Mouse (Mus musculus): Measurements from ENCODE around the gene Thrsp. TPM values are rescaled to one million over a fixed set of nuclear protein-coding genes. Genes with fewer than 3 reads are reported as not detected.

The Thrsp gene
- polyA plus RNA-seq, 1 experiment = not detected

DNA sequence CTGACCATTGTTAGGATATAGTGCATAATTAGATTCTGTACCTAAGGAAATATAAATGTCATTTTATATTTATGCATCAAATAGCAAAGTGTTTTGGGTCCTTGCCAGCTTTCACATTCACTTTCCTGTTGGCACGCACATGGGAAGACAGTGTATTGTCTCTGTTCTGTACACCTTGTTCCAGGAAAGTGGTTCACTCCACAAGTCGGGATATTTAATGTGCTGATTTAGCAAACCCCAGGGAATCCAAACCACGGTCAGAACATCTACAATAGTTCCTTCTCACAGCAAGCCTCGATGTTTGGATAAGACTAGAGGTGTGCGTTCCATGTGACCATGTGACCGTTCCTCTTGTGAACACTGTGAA lies 25.5 kb downstream of the Thrsp start:
- no peak for TF ChIP-seq GATA1 (IDR thresholded peaks at IDR 0.05; ENCODE audit: low read length)

DNA sequence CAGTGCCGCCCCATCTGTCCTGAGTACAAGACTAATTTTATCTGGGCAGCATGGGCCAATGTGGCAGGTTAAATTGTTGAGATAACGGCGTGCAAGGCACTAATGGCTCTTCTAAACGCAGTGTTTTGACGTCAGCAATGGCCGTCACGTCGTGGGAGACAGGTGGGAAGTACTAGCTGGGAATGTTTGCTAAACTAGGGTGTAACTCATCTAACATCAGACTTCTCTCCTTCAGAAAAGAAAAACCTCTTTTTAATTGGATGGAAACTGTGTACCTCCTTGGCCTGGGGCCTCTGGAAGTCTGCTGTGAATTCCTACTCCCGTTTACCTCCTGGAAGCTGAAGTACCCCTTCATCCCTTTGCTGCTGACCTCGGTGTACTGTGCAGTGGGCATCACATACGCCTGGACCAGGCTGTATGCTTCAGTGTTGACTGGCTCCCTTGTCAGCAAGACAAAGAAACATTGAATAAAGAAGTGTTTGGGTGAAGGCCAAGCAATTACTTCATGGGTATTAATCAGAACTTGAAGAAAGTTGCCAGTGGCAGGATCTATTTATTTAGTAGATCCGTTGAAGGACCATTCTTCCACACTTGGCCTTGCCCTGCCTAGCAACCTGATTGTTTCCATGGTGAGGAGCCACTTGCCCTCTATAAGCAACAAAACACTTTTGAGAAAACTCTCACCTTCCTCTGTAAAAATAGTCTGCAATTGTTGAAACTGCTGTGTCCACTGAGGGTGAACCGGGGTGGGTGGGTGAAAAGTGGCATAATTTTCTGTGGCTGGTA lies 26.0 kb downstream of the Thrsp start:
- no peak for TF ChIP-seq GATA1 (IDR thresholded peaks at IDR 0.05; ENCODE audit: low read length)

DNA sequence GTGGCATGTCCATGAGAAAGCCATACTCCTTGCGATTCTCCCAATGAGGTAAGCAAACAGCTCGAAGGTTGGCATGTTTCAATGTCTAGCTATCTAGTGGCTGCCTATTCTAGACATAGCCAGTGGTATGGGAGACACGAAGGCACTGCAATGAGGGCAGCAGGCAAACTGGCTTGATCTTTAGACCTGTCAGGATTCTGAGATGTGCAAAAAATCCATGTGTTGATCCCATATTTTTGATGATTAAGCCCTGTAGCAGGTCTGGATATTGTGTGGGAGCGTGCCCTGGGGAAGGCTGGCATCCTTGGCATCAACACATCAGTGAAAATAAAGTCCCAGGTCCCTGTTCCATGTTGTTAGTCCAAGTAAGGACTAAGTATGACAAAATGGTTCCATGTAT lies 29.0 kb downstream of the Thrsp start:
- no peak for TF ChIP-seq GATA1 (IDR thresholded peaks at IDR 0.05; ENCODE audit: low read length)

DNA sequence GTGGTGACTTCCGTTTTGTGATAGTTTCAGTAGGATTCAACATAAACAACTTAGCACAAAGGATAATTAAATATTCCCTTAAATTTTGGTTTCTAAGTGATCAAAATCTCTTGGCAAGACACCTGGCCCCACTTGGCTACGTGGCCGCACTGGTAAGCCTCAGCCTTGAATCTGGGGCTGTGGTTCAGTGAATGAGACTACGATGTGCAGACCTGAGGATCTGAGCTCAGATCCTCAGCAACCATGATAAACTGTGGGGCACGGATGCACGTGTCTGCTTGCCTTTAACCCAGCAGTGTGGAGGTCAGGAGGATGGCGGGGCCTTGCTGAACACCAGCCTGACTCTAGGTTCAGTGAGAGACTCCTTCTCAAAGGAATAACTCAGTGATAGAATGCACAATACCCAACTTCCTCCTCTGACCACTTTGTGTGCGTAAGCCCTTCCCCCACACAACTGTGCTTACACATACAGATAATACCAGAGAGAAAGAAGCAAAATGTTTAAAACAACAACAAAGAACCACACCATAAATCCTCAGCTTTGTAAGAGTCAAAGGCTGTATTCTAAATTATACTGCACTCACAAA lies 29.9 kb downstream of the Thrsp start:
- no peak for TF ChIP-seq GATA1 (IDR thresholded peaks at IDR 0.05; ENCODE audit: low read length)

DNA sequence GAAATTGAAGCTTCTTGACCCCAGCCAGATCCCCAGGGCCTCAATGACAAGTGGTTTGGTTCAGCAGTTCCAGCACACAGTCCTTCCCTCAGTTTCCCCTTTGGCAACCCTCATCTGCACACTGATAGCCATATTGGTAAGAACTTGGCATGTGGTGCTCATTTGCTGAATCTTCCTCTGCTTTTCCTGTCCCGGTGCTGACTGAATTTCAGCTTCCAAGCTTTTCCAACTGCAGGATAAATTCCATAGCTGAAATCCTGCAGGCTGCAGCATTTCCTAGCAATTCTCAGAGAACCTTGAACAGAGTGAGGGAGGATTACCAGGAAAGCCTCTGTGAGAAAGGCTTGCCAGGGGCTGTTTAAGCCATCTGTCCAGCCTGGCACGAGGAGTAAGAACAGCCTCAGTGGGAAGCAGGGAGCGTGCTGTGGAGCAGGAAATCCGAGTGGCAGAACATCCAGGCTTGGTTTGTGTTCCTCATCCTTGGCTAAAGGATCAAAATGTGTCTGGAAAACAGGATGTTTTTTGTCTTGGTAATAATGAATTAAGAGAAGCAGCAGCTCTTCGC lies 30.6 kb downstream of the Thrsp start:
- TF ChIP-seq GATA1 (IDR thresholded peaks at IDR 0.05; ENCODE audit: low read length) = no peak

DNA sequence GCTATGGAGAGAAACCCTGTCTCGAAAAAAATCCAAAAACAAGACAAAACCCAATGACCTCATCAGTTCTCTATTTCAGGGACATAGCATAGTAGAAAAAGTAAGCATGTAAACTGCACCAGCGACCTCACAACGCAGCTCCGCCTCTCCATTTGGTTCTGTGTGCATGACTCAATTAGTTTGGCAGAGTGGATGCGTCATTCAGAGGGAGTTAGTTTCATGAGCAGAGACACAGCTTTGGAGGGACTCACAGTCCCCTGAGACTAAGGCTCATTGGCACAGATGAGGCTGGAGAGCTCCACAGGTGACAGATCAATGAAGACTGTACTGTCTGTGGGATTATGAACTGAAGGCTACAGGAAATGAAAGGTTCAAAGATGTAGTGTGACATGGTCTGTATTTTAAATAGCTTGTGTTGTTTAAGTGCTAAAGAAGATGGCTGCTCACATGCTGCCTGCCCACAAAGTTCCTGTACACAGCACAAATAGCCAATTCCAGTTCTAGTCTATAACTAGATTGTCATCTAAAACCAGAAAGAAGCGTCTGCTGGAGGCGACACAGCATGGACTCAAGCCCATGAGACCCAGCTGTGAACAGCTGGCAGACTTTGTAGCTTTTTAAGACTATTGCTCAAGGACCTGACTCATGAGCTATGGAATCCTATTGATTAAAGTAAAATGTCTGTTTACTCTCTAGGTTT lies 31.3 kb downstream of the Thrsp start:
- no peak for TF ChIP-seq GATA1 (IDR thresholded peaks at IDR 0.05; ENCODE audit: low read length)

DNA sequence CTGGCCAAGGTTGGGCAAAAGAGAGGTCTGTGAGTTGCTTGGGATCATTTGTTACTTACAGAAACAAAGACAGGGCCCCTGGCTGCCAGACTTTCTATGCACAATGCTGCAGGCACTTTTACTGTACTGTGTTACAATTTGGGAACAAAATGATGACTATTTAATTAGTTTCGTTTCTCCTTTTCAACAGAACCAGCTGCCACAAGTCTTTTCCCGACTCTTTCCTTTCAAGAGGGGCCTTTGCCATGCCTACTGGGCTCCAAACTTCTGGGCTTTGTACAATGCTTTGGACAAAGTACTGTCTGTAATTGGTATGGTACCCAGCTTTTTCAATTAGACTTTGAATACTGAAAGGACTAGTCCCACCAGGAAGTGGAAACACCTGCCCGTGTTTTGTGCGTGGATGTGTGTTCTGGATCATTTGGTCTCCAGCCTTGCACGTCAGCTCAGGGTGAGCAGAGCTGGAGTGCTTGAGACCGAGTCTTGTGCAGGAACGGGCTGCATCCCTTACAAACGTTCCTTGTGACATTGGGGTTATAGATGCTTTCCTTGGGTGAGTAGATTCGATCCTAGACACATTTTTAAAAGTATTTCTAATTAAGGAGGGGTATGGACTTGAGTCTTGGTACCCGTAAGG lies 33.9 kb downstream of the Thrsp start:
- TF ChIP-seq GATA1 (IDR thresholded peaks at IDR 0.05; ENCODE audit: low read length) = no peak

DNA sequence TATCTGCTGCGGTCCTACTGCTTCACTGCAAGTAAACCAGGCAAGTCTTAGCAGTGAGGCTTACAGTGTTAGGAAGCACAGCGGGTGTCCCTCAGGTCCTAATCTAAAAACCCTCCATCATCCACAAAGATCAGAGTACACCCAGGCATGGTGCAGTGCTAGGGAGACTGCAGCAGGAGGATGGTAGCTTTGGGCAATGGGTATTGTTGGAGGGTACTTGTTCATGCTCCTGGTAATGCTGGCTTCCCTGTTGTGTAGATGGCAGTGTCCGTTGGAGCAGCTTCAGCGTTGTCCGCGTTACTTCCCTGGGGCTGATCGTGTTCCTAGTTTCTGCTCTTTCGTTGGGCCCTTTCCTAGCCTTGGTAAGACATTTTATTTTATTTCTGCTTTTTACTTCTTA lies 34.9 kb downstream of the Thrsp start:
- no peak for TF ChIP-seq GATA1 (IDR thresholded peaks at IDR 0.05; ENCODE audit: low read length)

DNA sequence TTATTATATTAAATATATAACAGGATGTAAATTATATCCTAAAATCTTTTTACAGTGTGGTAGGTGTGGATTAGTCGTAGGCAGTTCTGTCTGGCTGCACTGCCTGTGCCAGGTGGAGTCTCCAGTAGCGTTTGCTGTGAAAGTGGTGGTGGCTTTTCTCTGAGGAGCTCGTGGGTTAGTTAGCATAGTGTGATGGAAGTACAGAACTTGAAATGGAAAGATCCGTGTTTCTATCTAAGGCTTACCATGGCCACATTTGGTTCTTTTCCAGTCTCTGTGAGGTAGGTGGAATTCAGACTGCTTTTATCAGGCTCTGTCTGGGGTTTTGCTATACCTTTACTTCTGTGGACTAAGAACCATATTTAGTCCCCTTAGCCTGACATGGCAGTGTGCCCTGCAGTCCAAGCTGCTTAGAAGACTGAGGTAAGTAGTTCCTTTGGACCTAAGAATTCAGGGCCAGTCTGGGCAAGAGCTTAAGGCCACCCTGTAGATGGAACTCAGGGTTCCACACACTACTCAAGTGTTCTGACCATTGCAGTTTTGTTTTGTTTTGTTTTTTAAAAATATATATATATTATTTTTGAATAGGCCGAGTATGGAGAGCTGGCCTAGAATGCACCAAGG lies 36.9 kb downstream of the Thrsp start:
- TF ChIP-seq GATA1 (IDR thresholded peaks at IDR 0.05; ENCODE audit: low read length) = no peak

DNA sequence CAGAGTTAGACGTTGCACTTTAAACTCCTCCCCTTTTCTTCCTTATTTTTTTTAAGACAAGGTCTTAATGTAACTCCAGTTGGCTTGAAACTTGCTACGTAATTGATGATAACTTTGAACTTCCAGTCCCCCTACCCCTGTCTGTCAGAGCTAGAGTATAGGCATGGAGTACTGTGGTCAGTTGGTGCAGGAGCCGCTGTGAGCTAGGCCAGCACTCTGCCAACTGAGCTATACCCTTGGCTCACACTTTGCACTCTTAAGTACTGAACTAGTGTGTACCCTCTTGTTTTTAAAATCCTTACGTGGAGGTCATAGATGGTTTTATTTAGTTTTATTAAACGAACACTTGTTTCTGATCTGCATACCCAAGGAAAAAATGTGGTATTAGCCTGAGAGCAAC lies 38.2 kb downstream of the Thrsp start:
- no peak for TF ChIP-seq GATA1 (IDR thresholded peaks at IDR 0.05; ENCODE audit: low read length)

DNA sequence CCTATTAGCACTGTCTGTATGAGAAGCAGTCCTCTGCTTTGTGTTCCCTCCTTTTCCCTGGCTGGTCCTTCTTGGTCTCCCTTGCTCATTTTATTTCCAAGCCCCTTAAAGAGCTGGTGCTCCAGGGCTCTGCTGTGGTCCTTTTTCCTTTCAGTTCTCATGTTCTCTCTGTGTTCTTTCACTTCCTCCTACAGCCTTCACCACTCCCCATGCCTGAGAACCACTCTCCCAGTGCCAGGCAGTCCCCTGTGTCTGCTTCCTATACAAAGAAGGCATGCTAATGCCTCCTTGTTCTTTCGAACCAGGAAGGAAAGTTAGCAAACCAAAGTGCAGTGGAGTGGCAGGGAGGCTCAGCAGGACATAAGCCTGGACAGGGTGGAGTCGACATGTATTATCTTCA lies 41.6 kb downstream of the Thrsp start:
- no peak for TF ChIP-seq GATA1 (IDR thresholded peaks at IDR 0.05; ENCODE audit: low read length)

DNA sequence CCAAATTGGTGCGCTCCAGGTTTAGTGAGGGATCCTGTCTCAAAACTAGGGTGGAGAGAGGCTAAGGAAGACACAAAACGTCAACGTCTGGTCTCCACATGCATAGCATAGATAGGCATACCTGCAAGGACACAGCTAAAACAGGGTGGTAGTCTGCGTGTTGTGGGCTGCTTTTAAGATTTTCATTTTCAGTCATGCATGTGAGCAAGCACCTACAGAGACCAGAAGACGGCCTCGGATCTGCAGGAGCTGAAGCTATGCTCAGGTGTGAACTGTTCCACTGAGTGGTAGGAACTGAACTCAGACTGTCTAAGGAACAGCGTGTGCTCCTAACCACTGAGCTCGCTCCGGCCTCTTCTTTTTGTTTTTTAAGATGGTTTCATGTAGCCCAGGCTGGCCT lies 42.4 kb downstream of the Thrsp start:
- TF ChIP-seq GATA1 (IDR thresholded peaks at IDR 0.05; ENCODE audit: low read length) = no peak

DNA sequence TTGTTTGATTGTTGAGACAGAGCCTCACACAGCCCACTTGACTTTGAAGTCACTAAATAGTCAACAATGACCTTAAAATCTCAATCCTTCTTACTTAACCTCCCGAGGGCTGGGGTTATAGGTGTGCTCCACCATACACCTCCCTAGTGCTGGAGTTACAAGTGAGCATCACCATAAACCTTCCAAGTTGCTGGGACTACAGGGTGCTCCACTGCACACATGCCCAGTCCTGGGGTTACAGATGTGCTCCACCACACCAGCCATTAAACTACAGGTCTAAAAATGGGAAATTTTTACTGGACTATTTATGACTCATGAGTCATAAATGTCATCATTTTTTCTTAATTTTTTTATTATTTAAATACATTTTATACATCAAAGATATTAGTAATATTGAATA lies 51.6 kb downstream of the Thrsp start:
- no peak for TF ChIP-seq GATA1 (IDR thresholded peaks at IDR 0.05; ENCODE audit: low read length)

Other genes starting within 250 kb of the Thrsp start
- gene Usp35, start 85.7 kb downstream of the Thrsp start, polyA plus RNA-seq (2012) = 0.13 and 0.21 TPM in 2 replicates
- 0.38 and 0.69 TPM in 2 replicates for gene Kctd21, start 85.4 kb downstream of the Thrsp start, polyA plus RNA-seq (2012)
- gene Alg8, start 46.1 kb downstream of the Thrsp start, polyA plus RNA-seq (2012) = 1.2 and 1.7 TPM in 2 replicates
- 291 and 309 TPM in 2 replicates for gene Ndufc2, start 17.7 kb downstream of the Thrsp start, polyA plus RNA-seq (2012)
- not detected in 2 replicates for gene Kctd14, start 33.6 kb upstream of the Thrsp start, polyA plus RNA-seq (2012)
- gene Ints4, start 63.2 kb upstream of the Thrsp start, polyA plus RNA-seq (2012) = 2.3 and 2.8 TPM in 2 replicates
- gene Aamdc, start 161.8 kb upstream of the Thrsp start, polyA plus RNA-seq (2012) = 1.7 and 5.0 TPM in 2 replicates
- gene Rsf1, start 162.2 kb upstream of the Thrsp start, polyA plus RNA-seq (2012) = 13.1 and 15.0 TPM in 2 replicates

Measured in G1E-ER4 (cell line).